Mouse (Mus musculus): ENCODE data around the gene Gm21974.

- no peak for TF ChIP-seq TCF12 (IDR thresholded peaks at IDR 0.05; ENCODE audit: low read depth, low read length)
- no peak for TF ChIP-seq CTCF (conservative IDR thresholded peaks at IDR 0.05 in 1 of 2, IDR thresholded peaks at IDR 0.05 in 1 of 2; ENCODE audit: low read depth in 2 of 2, low read length in 2 of 2)
- TF ChIP-seq TBP (conservative IDR thresholded peaks at IDR 0.05; ENCODE audit: low read depth, low read length): no peak
- TF ChIP-seq UBTF (IDR thresholded peaks at IDR 0.05; ENCODE audit: low read depth, low read length): no peak
- TF ChIP-seq POLR2A (IDR thresholded peaks at IDR 0.05; ENCODE audit: low read depth, low read length): no peak
Measured at GRCm38 (mm10) chr7:127930636-127931035, 35.4 kb upstream of the Gm21974 start.
